Mouse (Mus musculus) urinary bladder, postnatal 36 days (tissue): Measurements from ENCODE around the gene Cyp3a59.
"Not testable (repeated sequence)": the region's sequence is repeated elsewhere in the genome, so short reads cannot be mapped to it uniquely, and the experiment has no call there.

Experiments used
- DNase-seq, 2 experiments: peaks; one replicate each; pipeline ENCODE4 v3.0.0; 2022; ENCODE audit warnings: low spot score in 2 of 2, mixed read lengths in 1 of 2

The Cyp3a59 gene

GRCm38 (mm10) chr5:146078945-146079344 lies at the start of gene Cyp3a59:
Gene Cyp3a59, plus strand, starts transcription at chr5:146079257.
- DNase-seq, result not testable (repeated sequence)

GRCm38 (mm10) chr5:146070099-146070498 lies 9.0 kb upstream of the Cyp3a59 start:
- no peak for DNase-seq

GRCm38 (mm10) chr5:146147903-146148302 lies 68.8 kb downstream of the Cyp3a59 start:
- no peak for DNase-seq

- no peak for DNase-seq
Observed at GRCm38 (mm10) chr5:146150454-146150853, 71.4 kb downstream of the Cyp3a59 start.

GRCm38 (mm10) chr5:146158326-146158725 lies 79.3 kb downstream of the Cyp3a59 start:
- DNase-seq, result not testable (repeated sequence)

- not testable (repeated sequence) for DNase-seq
Observed at GRCm38 (mm10) chr5:146160439-146160838, 81.4 kb downstream of the Cyp3a59 start, which contains the start of gene Gm5565. Gene Gm5565, minus strand, starts transcription at chr5:146160539.
